Mouse (Mus musculus): ENCODE results near the gene Bcl11a. TPM values are rescaled to one million over a fixed set of nuclear protein-coding genes. Genes with fewer than 3 reads are reported as not detected.
A peak's percentile ranks its signal among the peaks of the same experiment; 100 is the strongest.

The Bcl11a gene
- polyA plus RNA-seq (2015; fragmentation: Nextera tagmentation; extraction: Ambion mirVana): 99.8 and 107 TPM in 2 replicates

GRCm38 (mm10) chr11:24077795-24078705 is at the start of gene Bcl11a:
Bcl11a (plus strand) TSS chr11:24078056.
- H3K4me2 ChIP-seq (ENCODE audit: low read length): peak within 1 kb of the TSS; percentile 99
- H3K4me1 ChIP-seq (ENCODE audit: control insufficient read depth, insufficient read depth, low read length): peaks cover 14% of the 10 kb centered on the region
- peak; percentile 58 for ATAC-seq
- no peaks in the 10 kb centered on the region for H3K36me3 ChIP-seq (ENCODE audit: control insufficient read depth, insufficient read depth, low read length)
- H3K4me3 ChIP-seq (ENCODE audit: low read depth, low read length): peak within 1 kb of the TSS; percentile 60
- peak within 1 kb of the TSS; percentile 87 for H3K9ac ChIP-seq (ENCODE audit: low read depth, low read length)
- 0% methylated on average over 40 of the region's 51 CpGs for WGBS
- no peaks in the 10 kb centered on the region for H3K27me3 ChIP-seq (ENCODE audit: control insufficient read depth, insufficient read depth, low read depth, low read length)
- H3K9me3 ChIP-seq (replicated peaks; ENCODE audit: control insufficient read depth, low read length, poor library complexity, severe bottlenecking): no peaks in the 10 kb centered on the region
- peak within 1 kb of the TSS; percentile 97 for H3K27ac ChIP-seq (ENCODE audit: low read length)

GRCm38 (mm10) chr11:24044025-24044424 is 33.8 kb upstream of the Bcl11a start:
- no peaks in the 10 kb centered on the region for H3K9me3 ChIP-seq (replicated peaks; ENCODE audit: control insufficient read depth, low read length, poor library complexity, severe bottlenecking)
- WGBS: 84% methylated on average over 6 of the region's 6 CpGs

GRCm38 (mm10) chr11:24049226-24050031 is 28.4 kb upstream of the Bcl11a start:
- Histone ChIP-seq H3K9me3 (replicated peaks; ENCODE audit: control insufficient read depth, low read length, poor library complexity, severe bottlenecking) (no peaks in the 10 kb centered on the region), H3K4me3 (ENCODE audit: low read depth, low read length) (peak overlapping the region; percentile 51), H3K4me1 (ENCODE audit: control insufficient read depth, insufficient read depth, low read length) (peaks cover 3% of the 10 kb centered on the region; the same call in 1 of the 2 replicates), H3K36me3 (ENCODE audit: control insufficient read depth, insufficient read depth, low read length) (no peaks in the 10 kb centered on the region), H3K9ac (ENCODE audit: low read depth, low read length) (peak overlapping the region; percentile 71), H3K27ac (ENCODE audit: low read length) (peak overlapping the region; percentile 44; the same call in 1 of the 2 replicates), H3K27me3 (ENCODE audit: control insufficient read depth, insufficient read depth, low read depth, low read length) (no peaks in the 10 kb centered on the region), H3K4me2 (ENCODE audit: low read length) (peak overlapping the region; percentile 53)
- 4% methylated on average over 28 of the region's 28 CpGs for WGBS
- peak; percentile 88 for ATAC-seq

More at GRCm38 (mm10) chr11:24044025-24044424, 33.8 kb upstream of the Bcl11a start:
- H3K9ac ChIP-seq (ENCODE audit: low read depth, low read length): no peak overlapping the region
- no peaks in the 10 kb centered on the region for H3K36me3 ChIP-seq (ENCODE audit: control insufficient read depth, insufficient read depth, low read length)
- H3K27ac ChIP-seq (ENCODE audit: low read length): no peak overlapping the region
- no peaks in the 10 kb centered on the region for H3K4me1 ChIP-seq (ENCODE audit: control insufficient read depth, insufficient read depth, low read length)
- H3K4me3 ChIP-seq (ENCODE audit: low read depth, low read length): no peak overlapping the region
- ATAC-seq: no peak
- no peak overlapping the region for H3K4me2 ChIP-seq (ENCODE audit: low read length)
- no peaks in the 10 kb centered on the region for H3K27me3 ChIP-seq (ENCODE audit: control insufficient read depth, insufficient read depth, low read depth, low read length)

GRCm38 (mm10) chr11:24050032-24050757 is 27.7 kb upstream of the Bcl11a start:
- H3K36me3 ChIP-seq (ENCODE audit: control insufficient read depth, insufficient read depth, low read length): no peaks in the 10 kb centered on the region
- no peaks in the 10 kb centered on the region for H3K9me3 ChIP-seq (replicated peaks; ENCODE audit: control insufficient read depth, low read length, poor library complexity, severe bottlenecking)
- no peak overlapping the region for H3K9ac ChIP-seq (ENCODE audit: low read depth, low read length)
- peaks cover 3% of the 10 kb centered on the region; the same call in 1 of the 2 replicates for H3K4me1 ChIP-seq (ENCODE audit: control insufficient read depth, insufficient read depth, low read length)
- H3K4me3 ChIP-seq (ENCODE audit: low read depth, low read length): no peak overlapping the region
- WGBS: 78% methylated on average over 11 of the region's 11 CpGs
- peak overlapping the region; percentile 53; the same call in 1 of the 2 replicates for H3K4me2 ChIP-seq (ENCODE audit: low read length)
- H3K27ac ChIP-seq (ENCODE audit: low read length): no peak overlapping the region
- ATAC-seq: no peak
- H3K27me3 ChIP-seq (ENCODE audit: control insufficient read depth, insufficient read depth, low read depth, low read length): no peaks in the 10 kb centered on the region

- H3K27me3 ChIP-seq (ENCODE audit: control insufficient read depth, insufficient read depth, low read depth, low read length): no peaks in the 10 kb centered on the region
Measured at GRCm38 (mm10) chr11:24052882-24053281, 25.0 kb upstream of the Bcl11a start.

GRCm38 (mm10) chr11:24059137-24059536 is 18.7 kb upstream of the Bcl11a start:
- Histone ChIP-seq H3K4me2 (ENCODE audit: low read length) (no peak overlapping the region), H3K36me3 (ENCODE audit: control insufficient read depth, insufficient read depth, low read length) (no peaks in the 10 kb centered on the region), H3K4me3 (ENCODE audit: low read depth, low read length) (no peak overlapping the region), H3K4me1 (ENCODE audit: control insufficient read depth, insufficient read depth, low read length) (peaks cover 18% of the 10 kb centered on the region), H3K27ac (ENCODE audit: low read length) (no peak overlapping the region), H3K27me3 (ENCODE audit: control insufficient read depth, insufficient read depth, low read depth, low read length) (no peaks in the 10 kb centered on the region), H3K9me3 (replicated peaks; ENCODE audit: control insufficient read depth, low read length, poor library complexity, severe bottlenecking) (no peaks in the 10 kb centered on the region), H3K9ac (ENCODE audit: low read depth, low read length) (no peak overlapping the region)
- ATAC-seq: no peak
- 18% methylated on average over 1 of the region's 1 CpGs for WGBS

More at GRCm38 (mm10) chr11:24052882-24053281, 25.0 kb upstream of the Bcl11a start:
- Histone ChIP-seq H3K4me1 (ENCODE audit: control insufficient read depth, insufficient read depth, low read length) (peaks cover 3% of the 10 kb centered on the region; the same call in 1 of the 2 replicates), H3K9ac (ENCODE audit: low read depth, low read length) (no peak overlapping the region), H3K4me3 (ENCODE audit: low read depth, low read length) (no peak overlapping the region), H3K27ac (ENCODE audit: low read length) (no peak overlapping the region), H3K9me3 (replicated peaks; ENCODE audit: control insufficient read depth, low read length, poor library complexity, severe bottlenecking) (no peaks in the 10 kb centered on the region), H3K36me3 (ENCODE audit: control insufficient read depth, insufficient read depth, low read length) (no peaks in the 10 kb centered on the region), H3K4me2 (ENCODE audit: low read length) (no peak overlapping the region)
- no peak for ATAC-seq
- 64% methylated on average over 6 of the region's 6 CpGs for WGBS

GRCm38 (mm10) chr11:24060428-24060827 is 17.4 kb upstream of the Bcl11a start:
- Histone ChIP-seq H3K27ac (ENCODE audit: low read length) (no peak overlapping the region), H3K4me3 (ENCODE audit: low read depth, low read length) (peak overlapping the region; percentile 28), H3K4me1 (ENCODE audit: control insufficient read depth, insufficient read depth, low read length) (peaks cover 18% of the 10 kb centered on the region), H3K36me3 (ENCODE audit: control insufficient read depth, insufficient read depth, low read length) (no peaks in the 10 kb centered on the region), H3K9ac (ENCODE audit: low read depth, low read length) (peak overlapping the region; percentile 13; the same call in 1 of the 2 replicates), H3K4me2 (ENCODE audit: low read length) (peak overlapping the region; percentile 57), H3K9me3 (replicated peaks; ENCODE audit: control insufficient read depth, low read length, poor library complexity, severe bottlenecking) (no peaks in the 10 kb centered on the region), H3K27me3 (ENCODE audit: control insufficient read depth, insufficient read depth, low read depth, low read length) (no peaks in the 10 kb centered on the region)
- no peak for ATAC-seq
- 5% methylated on average over 5 of the region's 5 CpGs for whole genome bisulfite sequencing

- peak overlapping the region; percentile 67 for H3K4me2 ChIP-seq (ENCODE audit: low read length)
- H3K9ac ChIP-seq (ENCODE audit: low read depth, low read length): peak overlapping the region; percentile 57
- H3K27ac ChIP-seq (ENCODE audit: low read length): peak overlapping the region; percentile 36; the same call in 1 of the 2 replicates
- no peaks in the 10 kb centered on the region for H3K27me3 ChIP-seq (ENCODE audit: control insufficient read depth, insufficient read depth, low read depth, low read length)
- no peaks in the 10 kb centered on the region for H3K9me3 ChIP-seq (replicated peaks; ENCODE audit: control insufficient read depth, low read length, poor library complexity, severe bottlenecking)
- peak overlapping the region; percentile 41 for H3K4me3 ChIP-seq (ENCODE audit: low read depth, low read length)
- ATAC-seq: peak; percentile 71; the same call in 1 of the 2 replicates
- peaks cover 18% of the 10 kb centered on the region for H3K4me1 ChIP-seq (ENCODE audit: control insufficient read depth, insufficient read depth, low read length)
- WGBS: 0% methylated on average over 14 of the region's 14 CpGs
- H3K36me3 ChIP-seq (ENCODE audit: control insufficient read depth, insufficient read depth, low read length): no peaks in the 10 kb centered on the region
Measured at GRCm38 (mm10) chr11:24061819-24062218, 16.0 kb upstream of the Bcl11a start.

All from midbrain, embryonic 16.5 days (tissue).